Mouse (Mus musculus): ENCODE data around the gene 2300009A05Rik. TPM values are rescaled to one million over a fixed set of nuclear protein-coding genes. Genes with fewer than 3 reads are reported as not detected.

Gene 2300009A05Rik
- polyA plus RNA-seq, 2 experiments: 10.2 to 23.9 TPM

- Histone ChIP-seq H3K4me3 (ENCODE audit: insufficient read depth in 1 of 2, low read depth in 2 of 2, low read length in 2 of 2) (no peak overlapping the region), H3K9me3 (ENCODE audit: control insufficient read depth, low read length) (no peaks in the 10 kb centered on the region), H3K36me3 (replicated peaks; ENCODE audit: control insufficient read depth, insufficient read depth, low read depth) (no peaks in the 10 kb centered on the region), H3K27ac (no peak overlapping the region), H3K4me1 (replicated peaks; ENCODE audit: control insufficient read depth in 2 of 2, insufficient read depth in 2 of 2, low read length in 1 of 2) (no peaks in the 10 kb centered on the region), H3K27me3 (ENCODE audit: control insufficient read depth, insufficient read depth, low read length) (no peaks in the 10 kb centered on the region), H3K4me2 (ENCODE audit: low read depth) (no peak overlapping the region), H3K9ac (replicated peaks) (no peak overlapping the region)
- ATAC-seq (ENCODE audit: insufficient read depth) (no peak), DNase-seq (ENCODE audit: low read depth in 3 of 3, low spot score in 3 of 3) (no peak)
- 64% methylated on average over 3 of the region's 3 CpGs for WGBS (ENCODE audit: insufficient replicate concordance)
- TF ChIP-seq EP300 (IDR thresholded peaks at IDR 0.05; ENCODE audit: low read depth): no peak
- no peak for TF ChIP-seq CTCF (IDR thresholded peaks at IDR 0.05; ENCODE audit: low read depth)
These were observed 38.6 kb downstream of the 2300009A05Rik start for GRCm38 (mm10) chr9:63360410-63360809.

- Histone ChIP-seq H3K27me3 (ENCODE audit: control insufficient read depth, insufficient read depth, low read length) (no peaks in the 10 kb centered on the region), H3K4me1 (replicated peaks; ENCODE audit: control insufficient read depth in 2 of 2, insufficient read depth in 2 of 2, low read length in 1 of 2) (no peaks in the 10 kb centered on the region), H3K27ac (no peak overlapping the region), H3K4me3 (ENCODE audit: insufficient read depth in 1 of 2, low read depth in 2 of 2, low read length in 2 of 2) (no peak overlapping the region), H3K9ac (replicated peaks) (no peak overlapping the region), H3K9me3 (ENCODE audit: control insufficient read depth, low read length) (no peaks in the 10 kb centered on the region), H3K36me3 (replicated peaks; ENCODE audit: control insufficient read depth, insufficient read depth, low read depth) (no peaks in the 10 kb centered on the region), H3K4me2 (ENCODE audit: low read depth) (no peak overlapping the region)
- TF ChIP-seq EP300 (IDR thresholded peaks at IDR 0.05; ENCODE audit: low read depth) (no peak), CTCF (IDR thresholded peaks at IDR 0.05; ENCODE audit: low read depth) (no peak)
- no peak for ATAC-seq (ENCODE audit: insufficient read depth)
- WGBS (ENCODE audit: insufficient replicate concordance): 76% methylated on average over 5 of the region's 5 CpGs
- no peak for DNase-seq (ENCODE audit: low read depth in 3 of 3, low spot score in 3 of 3)
These were observed 40.0 kb downstream of the 2300009A05Rik start for GRCm38 (mm10) chr9:63359016-63359415.

DNA sequence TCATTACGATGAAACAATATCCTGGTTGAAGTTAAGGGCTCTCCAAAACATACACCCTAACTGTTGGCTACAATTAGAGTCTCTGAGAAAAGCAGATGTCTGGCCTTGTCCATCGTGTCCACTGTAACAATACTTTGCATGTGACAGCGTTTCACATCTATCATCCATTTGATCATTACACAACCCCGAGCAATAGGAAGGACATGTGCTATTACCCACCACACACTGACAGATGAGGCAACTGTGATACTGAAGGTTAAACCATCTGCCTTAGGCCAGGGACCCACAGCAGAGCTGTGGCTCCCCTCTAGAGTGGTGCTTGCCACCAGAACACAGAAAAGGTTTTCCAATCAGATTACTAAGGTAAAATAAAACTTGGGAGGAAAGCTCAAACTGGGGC, 42.3 kb downstream of the 2300009A05Rik start:
- TF ChIP-seq EP300 (IDR thresholded peaks at IDR 0.05; ENCODE audit: low read depth) (no peak), CTCF (IDR thresholded peaks at IDR 0.05; ENCODE audit: low read depth) (no peak)
- WGBS (ENCODE audit: insufficient replicate concordance): 80% methylated on average over 4 of the region's 4 CpGs

GRCm38 (mm10) chr9:63356278-63356677, 42.8 kb downstream of the 2300009A05Rik start:
- Histone ChIP-seq H3K36me3 (replicated peaks; ENCODE audit: control insufficient read depth, insufficient read depth, low read depth) (no peaks in the 10 kb centered on the region), H3K4me2 (ENCODE audit: low read depth) (no peak overlapping the region), H3K4me1 (replicated peaks; ENCODE audit: control insufficient read depth in 2 of 2, insufficient read depth in 2 of 2, low read length in 1 of 2) (no peaks in the 10 kb centered on the region), H3K4me3 (ENCODE audit: insufficient read depth in 1 of 2, low read depth in 2 of 2, low read length in 2 of 2) (no peak overlapping the region), H3K27ac (no peak overlapping the region), H3K27me3 (ENCODE audit: control insufficient read depth, insufficient read depth, low read length) (no peaks in the 10 kb centered on the region), H3K9me3 (ENCODE audit: control insufficient read depth, low read length) (no peaks in the 10 kb centered on the region), H3K9ac (replicated peaks) (no peak overlapping the region)
- TF ChIP-seq CTCF (IDR thresholded peaks at IDR 0.05; ENCODE audit: low read depth) (no peak), EP300 (IDR thresholded peaks at IDR 0.05; ENCODE audit: low read depth) (no peak)
- 75% methylated on average over 9 of the region's 9 CpGs for WGBS (ENCODE audit: insufficient replicate concordance)
- DNase-seq (ENCODE audit: low read depth in 3 of 3, low spot score in 3 of 3): no peak
- no peak for ATAC-seq (ENCODE audit: insufficient read depth)

More for the DNA sequence above, 42.3 kb downstream of the 2300009A05Rik start:
- H3K27me3 ChIP-seq (ENCODE audit: control insufficient read depth, insufficient read depth, low read length): no peaks in the 10 kb centered on the region
- no peak overlapping the region for H3K9ac ChIP-seq (replicated peaks)
- DNase-seq (ENCODE audit: low read depth in 3 of 3, low spot score in 3 of 3) (no peak), ATAC-seq (ENCODE audit: insufficient read depth) (no peak)
- no peak overlapping the region for H3K4me2 ChIP-seq (ENCODE audit: low read depth)
- H3K4me3 ChIP-seq (ENCODE audit: insufficient read depth in 1 of 2, low read depth in 2 of 2, low read length in 2 of 2): no peak overlapping the region
- H3K36me3 ChIP-seq (replicated peaks; ENCODE audit: control insufficient read depth, insufficient read depth, low read depth): no peaks in the 10 kb centered on the region
- no peak overlapping the region for H3K27ac ChIP-seq
- H3K9me3 ChIP-seq (ENCODE audit: control insufficient read depth, low read length): no peaks in the 10 kb centered on the region
- H3K4me1 ChIP-seq (replicated peaks; ENCODE audit: control insufficient read depth in 2 of 2, insufficient read depth in 2 of 2, low read length in 1 of 2): no peaks in the 10 kb centered on the region

- no peaks in the 10 kb centered on the region for H3K36me3 ChIP-seq (replicated peaks; ENCODE audit: control insufficient read depth, insufficient read depth, low read depth)
- WGBS (ENCODE audit: insufficient replicate concordance): 82% methylated on average over 4 of the region's 4 CpGs
- no peaks in the 10 kb centered on the region for H3K27me3 ChIP-seq (ENCODE audit: control insufficient read depth, insufficient read depth, low read length)
These were observed 44.9 kb downstream of the 2300009A05Rik start for GRCm38 (mm10) chr9:63354168-63354567.

More at GRCm38 (mm10) chr9:63354168-63354567, 44.9 kb downstream of the 2300009A05Rik start:
- Histone ChIP-seq H3K4me2 (ENCODE audit: low read depth) (no peak overlapping the region), H3K4me1 (replicated peaks; ENCODE audit: control insufficient read depth in 2 of 2, insufficient read depth in 2 of 2, low read length in 1 of 2) (0 out of 4 replicates have a peak, but pooled peaks cover 0 to 2% of the 10 kb centered on the region in 2 experiments), H3K9me3 (ENCODE audit: control insufficient read depth, low read length) (no peaks in the 10 kb centered on the region), H3K4me3 (ENCODE audit: insufficient read depth in 1 of 2, low read depth in 2 of 2, low read length in 2 of 2) (no peak overlapping the region), H3K9ac (replicated peaks) (no peak overlapping the region), H3K27ac (no peak overlapping the region)
- DNase-seq (ENCODE audit: low read depth in 3 of 3, low spot score in 3 of 3): no peak
- TF ChIP-seq EP300 (IDR thresholded peaks at IDR 0.05; ENCODE audit: low read depth) (no peak), CTCF (IDR thresholded peaks at IDR 0.05; ENCODE audit: low read depth) (no peak)
- ATAC-seq (ENCODE audit: insufficient read depth): no peak
